Mouse (Mus musculus) hindlimb bud, embryonic 11.5 days (tissue): ENCODE data around the gene Samd14.

Experiments used
- DNase-seq: peaks from one replicate; pipeline ENCODE4 v3.0.0-alpha.2; 2012; ENCODE audit warnings: low read depth, low spot score; ENCODE audit errors: extremely low spot score

The Samd14 gene

DNA sequence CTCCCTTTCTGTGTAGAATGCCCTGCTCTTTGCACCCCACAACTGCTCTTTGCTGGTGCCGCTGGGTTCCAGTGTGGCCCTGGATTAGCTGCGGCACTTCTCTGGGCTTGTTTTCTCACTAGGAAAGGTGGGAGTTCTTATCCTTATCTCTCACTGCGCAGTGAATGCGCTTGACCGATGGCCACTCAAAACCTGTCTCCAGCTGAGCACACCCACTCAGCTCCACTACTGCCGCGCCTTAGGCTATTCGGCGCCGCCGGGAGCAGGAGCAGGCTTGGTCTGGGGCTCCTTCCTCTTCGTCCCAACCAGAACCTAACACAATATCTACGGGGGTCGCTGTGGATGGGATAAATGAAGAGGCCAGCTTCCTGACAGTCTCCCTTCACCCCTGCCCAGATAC lies 23.9 kb downstream of the Samd14 start:
- no peak for DNase-seq

DNA sequence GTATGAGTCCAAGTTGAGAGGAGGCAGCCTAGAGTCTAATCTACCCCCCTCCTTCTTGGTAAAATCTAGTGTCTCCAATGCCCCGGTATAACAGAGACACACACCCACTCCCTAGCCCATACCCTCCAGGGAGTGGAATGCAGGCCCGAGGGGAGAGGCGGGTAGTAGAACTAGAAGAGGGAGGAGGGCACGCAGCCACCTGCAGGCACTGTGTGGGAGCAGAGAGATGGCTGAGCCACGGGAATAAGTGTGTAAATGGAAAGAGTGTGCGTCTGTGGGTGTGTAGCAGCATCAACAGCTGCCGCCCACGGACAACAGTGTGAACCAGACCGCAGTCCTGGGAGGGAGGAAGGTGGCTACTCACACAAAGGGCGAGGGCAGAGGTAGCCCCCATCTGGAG lies 25.2 kb downstream of the Samd14 start:
- no peak for DNase-seq

DNA sequence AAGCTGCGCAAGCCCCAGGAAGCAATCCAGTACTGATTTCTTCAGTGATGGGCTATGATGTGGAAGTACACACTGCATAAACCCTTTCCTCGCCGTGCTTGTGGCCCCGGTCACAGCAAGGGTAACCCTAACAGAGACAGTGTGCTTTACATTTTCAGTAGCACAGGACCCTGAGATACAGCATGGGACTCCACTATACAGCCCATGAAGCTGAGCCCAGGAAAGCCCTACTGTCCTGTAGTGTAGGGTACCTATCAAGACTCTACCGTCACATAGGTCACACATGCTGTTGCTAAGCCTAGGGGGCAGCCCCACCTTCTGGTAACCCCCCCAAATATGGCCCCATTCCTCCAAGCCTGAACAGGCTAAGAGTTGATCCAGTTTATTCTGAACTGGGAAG lies 26.8 kb downstream of the Samd14 start:
- DNase-seq, result no peak

DNA sequence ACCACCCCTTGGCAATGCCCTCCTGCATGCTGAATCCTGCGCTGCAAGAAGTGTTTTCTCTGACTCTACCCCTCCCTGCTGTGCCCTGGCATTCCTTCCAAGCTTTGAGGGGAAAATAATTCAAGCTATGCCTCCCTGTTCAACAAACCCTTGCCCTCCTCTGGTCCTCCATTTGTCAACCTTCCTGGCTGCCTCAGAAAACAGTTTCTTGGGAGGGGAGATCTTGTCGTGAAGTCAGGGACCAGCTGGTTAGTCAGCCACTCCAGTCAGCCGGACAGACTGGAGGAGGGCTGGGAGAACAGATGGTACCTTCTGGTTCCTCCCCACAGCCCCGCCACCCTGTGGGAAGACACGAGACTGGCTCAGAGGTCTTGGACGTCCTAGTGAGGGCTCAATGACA lies 27.6 kb downstream of the Samd14 start:
- no peak for DNase-seq

DNA sequence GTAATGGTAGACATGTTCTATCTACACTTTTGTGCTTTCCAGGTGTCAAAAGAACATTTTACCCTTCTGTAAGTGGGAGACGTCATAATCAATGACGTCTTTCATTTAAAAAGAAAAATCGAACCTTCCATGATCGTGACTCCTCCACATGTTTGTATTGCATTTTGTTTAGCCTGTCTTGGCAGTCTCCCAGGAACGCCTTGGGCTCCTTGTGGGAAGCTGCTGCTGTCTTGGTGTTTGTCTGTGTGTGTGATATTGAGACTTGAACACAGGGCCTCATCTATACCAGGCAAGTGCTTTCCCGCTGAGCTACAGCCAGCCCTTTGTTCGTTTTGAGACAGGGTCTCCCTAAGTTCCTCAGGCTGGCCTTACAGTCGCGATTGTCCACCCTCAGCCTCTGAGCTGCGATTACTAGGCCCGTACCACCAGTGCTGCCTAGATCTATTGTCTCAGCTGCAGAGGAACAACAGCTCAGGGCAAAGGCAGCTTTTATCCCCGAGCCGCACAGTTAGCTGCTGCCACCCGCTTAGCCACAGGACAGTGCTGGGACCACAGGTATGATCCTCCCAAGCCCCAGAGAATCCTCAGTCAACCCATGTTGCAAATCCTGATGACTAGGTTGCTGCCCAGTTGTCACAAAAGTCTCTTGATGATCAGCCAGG lies 28.6 kb downstream of the Samd14 start:
- DNase-seq, result no peak

DNA sequence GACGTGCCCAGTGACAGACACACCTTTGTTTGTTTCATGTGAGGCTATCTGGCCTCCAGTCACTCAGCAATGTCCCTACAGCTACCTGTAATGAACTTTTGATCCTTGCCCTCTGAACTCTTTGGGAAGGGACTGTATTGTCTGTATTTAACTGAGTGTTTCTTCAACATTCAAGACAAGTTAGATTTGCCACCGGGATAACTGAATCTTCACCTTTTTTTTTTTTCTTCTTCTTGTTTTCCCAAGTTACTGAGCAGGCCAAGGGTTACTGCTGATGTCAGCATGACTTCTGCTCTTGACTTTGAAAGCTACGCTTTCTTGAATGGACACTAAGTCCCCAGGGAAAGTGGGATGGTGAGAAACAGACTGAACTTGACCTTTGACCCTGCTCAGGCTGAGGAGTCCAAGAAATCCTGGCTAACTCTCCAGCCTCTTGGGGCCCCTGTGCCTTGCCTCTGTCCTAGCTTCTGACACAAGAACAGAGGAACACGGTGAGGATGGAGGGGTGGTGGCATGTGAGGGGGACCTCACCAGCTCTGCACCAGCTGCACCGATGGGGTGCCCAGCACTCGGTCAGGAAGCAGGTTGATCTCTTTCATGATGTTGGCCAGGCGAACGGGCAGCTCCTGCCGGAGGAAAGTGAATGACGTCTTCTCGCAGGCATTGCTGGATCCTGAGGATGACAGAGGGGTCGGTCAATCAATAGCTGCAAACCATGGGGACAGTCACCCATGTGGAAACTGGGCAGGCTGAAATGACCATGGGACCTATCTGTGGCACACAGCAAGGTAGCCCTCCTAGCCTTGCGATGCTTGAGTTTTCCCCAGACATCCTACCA lies 29.4 kb downstream of the Samd14 start:
- DNase-seq, result no peak

DNA sequence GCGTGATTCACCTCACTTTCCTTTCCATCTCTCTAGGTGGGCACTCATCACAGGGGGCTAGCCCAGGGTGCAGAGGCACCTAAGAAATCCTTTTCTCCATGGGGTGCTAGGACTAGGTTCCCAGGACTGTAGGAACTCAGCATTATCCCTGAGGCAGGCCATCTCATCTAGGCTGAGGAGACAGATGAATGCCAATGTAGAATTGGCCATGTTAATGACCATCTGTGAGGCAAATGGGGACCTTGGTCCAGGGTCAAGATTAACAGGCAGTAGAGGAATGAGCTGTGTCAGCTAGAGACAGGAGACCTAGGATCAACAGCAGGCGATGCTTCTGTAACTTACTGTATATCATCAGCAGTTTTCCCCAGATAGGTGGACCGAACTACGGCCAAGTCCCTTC lies 30.1 kb downstream of the Samd14 start:
- DNase-seq, result no peak

DNA sequence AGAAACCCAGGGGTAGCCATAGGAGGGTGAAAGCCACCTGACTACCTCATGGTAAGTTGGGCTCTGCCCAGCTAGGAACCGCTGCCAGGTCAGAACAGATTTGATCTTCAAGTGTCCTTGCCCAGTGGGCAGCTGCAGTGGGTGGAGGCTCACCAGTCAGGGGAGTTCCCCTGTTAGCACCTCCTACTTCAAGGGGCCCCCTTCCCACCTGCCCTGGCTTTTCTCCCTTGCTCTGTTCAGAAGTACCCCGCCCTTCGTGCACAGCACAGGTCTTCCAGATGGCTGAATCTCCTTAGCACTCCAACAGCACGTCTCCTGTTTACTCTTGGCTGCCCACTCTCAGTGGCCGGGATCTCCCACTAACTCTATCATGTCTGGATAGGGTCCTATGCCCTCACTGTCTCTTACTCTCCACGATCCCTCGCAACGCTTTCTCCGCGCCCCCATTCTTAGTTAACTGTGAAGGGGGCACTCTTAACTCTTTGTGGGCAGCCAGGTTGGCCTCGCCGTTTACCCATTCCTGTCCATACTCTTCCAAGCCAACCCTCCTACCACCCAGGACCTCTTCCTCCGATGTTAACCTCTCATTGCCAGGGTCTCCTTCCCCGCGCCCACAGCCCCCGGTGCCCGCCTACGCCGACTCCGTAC lies 30.9 kb downstream of the Samd14 start:
- DNase-seq, result no peak

DNA sequence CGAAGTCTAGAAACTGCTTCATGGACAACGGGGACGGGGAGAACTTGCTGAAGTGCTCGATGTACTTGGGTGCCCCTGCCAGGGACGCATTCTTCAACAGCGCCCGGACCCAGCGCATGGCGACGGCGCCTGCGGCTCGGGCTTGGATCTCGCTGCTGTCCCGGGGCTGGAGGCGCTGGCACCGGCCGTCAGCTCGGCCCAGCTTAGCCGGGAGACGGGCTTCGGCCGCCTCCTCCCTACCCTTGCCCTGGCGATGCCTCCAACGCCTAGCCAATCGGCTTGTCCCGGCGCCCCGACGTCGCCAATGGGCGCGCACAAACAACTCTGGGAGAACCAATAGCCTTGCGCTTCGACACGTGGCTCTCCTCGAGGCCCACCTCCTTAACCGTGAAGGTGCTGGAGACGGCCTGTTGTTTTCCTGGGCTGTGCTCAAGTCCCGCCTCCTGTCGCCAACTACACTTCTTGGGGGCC lies 31.5 kb downstream of the Samd14 start, which contains the start of gene Pdk2:
Gene Pdk2 (minus strand): TSS at position 216 of the 471 bp plus-strand sequence.
- DNase-seq, result peak; percentile 93

DNA sequence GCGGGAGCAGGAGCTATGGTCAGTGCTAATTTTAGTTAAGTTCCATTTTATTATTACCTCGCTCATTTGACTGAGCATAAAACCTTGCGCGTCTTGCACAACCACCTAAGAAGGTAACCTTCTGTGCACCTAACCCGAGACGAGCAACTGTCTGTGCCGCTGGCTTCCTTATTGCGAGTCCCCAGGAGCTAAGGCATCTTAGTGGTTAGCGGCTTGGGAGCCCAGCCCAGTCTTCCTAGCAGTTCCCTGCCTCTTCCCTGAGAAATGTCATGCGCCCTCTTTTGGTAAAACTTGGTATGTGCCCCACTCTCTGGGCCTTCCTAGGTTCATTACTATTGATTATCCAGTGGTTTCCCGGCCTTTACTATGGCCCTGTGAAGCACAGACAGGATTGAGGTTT lies 32.4 kb downstream of the Samd14 start:
- DNase-seq, result peak; percentile 76

DNA sequence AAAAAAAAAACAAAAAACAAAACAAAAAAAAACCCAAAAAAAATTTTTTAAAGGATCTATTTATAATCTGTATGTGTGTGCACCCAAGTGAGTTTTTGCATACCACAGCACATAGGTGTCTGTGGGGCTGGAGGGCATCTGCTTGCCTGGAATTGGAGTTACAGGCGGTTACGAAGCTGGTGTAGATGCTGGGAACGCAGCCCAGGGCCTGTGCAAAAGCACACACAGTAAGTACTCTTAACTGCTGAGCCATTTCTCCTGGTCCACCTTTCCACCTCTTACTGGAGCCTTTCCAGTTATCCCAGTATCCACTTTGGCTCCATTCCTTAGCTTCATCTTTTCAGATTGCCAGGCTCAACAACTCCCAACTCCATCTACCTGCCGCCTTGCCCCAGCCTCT lies 33.4 kb downstream of the Samd14 start:
- no peak for DNase-seq

DNA sequence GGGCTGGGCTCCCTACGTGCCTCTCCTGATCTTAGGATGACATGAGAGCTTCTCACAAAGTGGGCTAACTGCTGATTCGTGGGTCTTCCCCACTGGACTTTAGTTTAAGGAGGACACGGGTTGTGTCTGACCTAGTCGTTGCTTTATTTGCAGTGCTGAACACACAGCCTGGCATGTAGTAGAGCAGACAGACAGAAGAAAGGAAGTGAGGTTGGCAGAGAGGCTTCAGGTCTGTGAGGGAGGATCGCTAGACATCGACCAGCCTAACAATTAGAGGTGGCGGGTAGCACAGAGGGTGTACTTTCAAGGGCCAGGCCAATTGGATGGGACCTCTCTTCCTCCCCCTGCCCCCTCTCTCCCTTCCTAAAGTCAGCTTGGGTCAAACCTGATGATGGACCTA lies 33.9 kb downstream of the Samd14 start:
- DNase-seq, result no peak

DNA sequence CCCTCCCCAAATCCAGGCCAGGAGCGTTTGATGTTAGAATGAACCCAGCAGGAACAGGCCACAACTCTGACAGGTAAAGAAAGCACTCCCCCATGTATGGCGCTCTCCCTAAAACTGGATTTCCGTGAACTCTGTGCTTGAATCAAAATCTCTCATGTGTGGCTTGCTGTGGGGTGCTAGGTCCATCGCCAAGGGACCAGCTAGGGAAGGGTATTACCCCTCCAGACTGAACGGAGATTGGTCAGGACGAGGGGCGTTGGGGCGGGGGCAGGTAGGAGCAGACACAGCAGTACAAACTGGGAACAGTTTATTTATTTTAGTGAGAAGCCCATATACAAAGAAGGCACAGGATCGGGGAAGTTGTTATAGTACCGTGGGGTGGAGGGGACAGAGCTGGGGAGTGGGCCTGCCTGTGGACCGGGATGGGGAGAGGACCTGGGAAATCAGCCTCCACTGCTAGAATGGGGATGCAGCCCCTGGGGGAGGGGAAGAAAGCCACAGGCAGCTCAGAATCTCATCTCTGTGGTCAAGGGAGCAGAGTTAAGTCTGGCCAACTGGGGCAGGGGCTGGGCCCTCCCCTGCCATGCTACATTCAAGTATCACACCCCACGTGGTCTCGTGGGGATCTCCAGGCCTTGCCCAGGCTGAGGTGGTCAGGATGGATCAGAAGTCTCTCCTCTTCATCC lies 34.6 kb downstream of the Samd14 start:
- no peak for DNase-seq

DNA sequence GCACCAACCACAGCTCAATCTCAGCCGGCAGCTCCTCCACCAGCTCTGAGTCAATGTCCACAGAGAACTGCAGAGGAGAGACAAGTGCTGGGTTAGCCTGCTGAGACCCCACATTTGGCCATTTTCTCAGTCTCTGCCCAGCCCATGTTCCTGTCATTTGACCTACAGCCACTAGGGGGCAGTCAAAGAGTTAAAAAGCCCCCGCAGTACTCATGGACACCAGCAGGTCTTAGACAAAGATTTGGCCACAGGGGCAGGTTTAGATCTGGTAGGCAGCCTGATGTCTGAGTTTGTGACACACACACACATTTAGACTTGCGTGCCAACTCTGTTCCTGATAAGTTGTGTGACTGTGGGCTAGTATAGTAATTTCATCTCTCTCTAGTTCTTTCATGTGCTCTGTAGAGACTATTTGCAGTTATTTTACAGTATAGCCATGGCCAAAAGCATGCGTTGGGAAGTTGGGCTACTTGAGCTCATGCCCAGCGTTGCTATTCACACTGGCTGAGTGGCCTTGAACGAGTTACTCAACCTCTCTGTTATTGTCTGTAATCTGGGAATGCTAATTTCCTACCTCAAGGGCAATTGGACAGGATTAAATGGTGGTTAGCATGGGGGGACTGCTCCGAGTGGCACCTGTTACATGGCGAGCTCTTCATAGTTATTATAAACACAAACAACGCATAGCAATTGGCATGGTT lies 37.5 kb downstream of the Samd14 start:
- DNase-seq, result peak; percentile 62

DNA sequence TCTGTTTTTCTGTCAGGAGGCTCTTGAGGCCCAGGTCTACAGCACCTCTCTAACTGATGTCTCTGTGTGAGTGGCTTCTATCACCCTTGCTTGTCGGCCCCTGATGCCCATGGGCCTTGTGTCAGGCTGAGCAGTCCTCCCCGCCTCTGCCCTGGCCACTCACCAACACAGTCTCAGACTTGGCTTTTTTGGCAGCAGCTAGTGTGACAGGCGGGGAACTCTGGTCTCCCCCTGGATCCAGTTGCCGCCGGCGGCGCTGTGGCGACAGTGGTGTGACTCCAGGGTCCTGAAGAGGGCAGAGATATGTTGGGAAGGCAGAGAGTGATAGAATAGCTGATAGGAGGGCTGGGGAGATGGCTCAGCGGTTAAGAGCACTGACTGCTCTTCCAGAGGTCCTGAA lies 43.4 kb downstream of the Samd14 start:
- DNase-seq, result no peak

DNA sequence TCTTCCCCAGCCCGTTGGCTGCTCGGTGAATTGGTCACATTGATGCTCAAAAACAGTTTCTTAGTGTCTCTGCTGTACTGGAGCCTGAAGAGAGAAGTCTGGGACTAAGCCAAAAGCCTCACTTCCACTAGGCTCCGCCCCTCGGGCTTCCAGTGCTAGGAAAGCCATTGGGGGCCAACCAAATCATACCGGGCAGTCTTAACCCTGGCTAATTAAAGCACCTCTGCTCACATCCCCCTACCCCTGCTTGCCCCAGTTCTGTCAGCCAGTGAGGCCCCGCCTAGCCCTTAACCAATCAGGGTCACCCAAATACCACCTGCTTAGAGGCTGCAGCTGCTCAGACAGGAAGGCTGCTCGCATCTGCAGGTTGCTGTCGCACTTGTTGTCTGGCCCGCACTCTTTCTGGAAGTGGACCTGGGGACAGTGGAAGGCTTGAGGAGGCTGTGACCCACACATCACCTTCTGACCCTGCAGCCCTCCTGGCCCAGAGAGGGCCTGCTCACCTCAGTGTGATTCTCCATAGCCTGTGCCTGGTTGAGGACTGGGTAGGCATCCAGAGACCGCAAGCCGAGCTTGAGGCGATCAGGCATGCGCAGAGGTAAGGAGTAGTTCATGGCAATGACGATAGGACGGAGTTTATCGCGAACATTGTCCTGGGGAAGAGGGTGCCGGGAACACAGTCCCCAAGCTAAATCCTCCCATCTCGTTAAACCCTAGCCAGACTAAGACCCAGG lies 47.3 kb downstream of the Samd14 start:
- no peak for DNase-seq

DNA sequence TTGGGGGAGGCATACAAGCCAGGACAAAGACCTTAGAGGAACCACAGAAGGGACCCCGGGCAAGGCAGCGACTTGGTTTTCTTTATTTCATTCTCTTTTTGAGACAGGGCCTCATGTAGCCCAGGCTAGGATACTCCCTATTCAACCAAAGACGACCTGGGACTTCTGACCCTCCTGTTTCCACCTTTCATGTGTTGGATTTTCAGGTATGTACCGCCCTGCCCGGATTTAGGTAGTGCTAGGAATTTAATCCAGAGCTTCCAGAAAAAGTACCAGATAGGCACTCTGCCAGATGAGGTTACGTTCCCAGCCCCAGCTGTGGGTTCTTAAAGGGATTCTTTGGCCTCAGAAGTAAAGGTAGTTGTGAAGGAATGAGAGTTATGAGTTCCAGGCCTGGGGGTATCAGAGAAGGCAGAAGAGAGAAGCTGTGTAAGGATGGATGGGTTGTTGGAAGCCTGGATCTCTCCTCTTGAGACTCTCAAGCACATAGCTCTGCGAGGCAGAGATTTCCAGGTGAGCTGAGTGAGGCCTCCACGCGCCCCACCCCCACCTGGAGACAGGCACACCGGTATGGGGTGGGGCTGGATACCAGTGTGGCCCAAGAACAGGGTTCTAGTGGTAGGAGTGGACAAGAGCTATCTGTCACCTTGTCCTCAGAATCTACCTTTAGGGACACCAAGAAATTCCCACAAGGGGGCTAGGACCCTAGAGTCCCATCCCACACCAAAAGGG lies 59.7 kb downstream of the Samd14 start:
- DNase-seq, result no peak

DNA sequence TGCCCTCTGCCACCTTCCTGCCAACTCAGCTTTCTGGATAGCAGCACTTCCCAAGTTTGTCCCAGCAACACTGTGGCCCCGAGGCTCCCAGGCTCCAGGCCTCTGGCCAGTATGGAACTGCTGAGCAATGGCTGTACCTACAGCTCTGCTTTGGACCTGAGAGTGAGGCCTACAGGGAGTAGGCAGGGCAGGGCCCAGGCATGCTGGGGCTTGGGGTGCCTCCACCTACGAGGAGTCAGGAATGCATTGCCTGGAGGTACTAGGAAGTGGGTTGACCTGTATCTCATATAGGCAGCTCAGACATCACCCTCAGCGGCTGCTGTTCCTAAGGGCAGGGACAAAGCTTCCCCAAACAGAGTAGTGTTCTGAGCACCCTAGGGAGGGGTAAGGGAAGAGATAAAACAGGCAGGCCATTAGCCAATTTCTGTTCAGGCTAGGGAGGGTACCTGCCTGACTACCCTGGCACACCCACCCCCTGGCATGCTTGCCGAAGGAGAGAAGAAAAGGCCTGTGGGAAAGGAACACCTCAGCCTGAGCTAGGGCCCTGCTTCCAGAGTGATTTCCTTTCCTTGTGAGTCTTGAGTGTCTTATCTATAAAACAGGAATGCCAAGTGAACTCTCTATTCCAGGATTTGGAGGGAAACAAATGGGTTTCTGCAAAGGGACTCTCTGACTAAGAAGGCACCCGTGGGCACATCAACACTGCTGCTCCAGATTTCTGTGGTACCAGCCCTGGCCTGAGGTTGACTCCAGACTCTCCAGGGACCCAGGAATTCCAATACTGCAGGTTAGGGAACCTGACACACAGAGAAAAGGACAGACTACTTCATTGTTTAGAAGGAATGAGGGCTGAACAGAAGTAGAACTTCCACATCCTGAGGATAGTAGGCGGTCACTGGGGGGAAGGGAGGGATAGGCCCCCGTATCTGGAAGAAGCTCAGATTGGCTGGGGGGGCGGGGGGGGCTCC lies 60.7 kb downstream of the Samd14 start:
- DNase-seq, result no peak
